Mouse (Mus musculus) forebrain, embryonic 14.5 days (tissue): ENCODE results near the gene Gm10912. TPM values are rescaled to one million over a fixed set of nuclear protein-coding genes. Genes with fewer than 3 reads are reported as not detected.
A peak's percentile ranks its signal among the peaks of the same experiment; 100 is the strongest.
"Not testable (repeated sequence)": the region's sequence is repeated elsewhere in the genome, so short reads cannot be mapped to it uniquely, and the experiment has no call there.

Experiments
- ATAC-seq: fragments of 200-750 bp; cut with Nextera tagmentation; 2 replicates; pipeline ENCODE4 v1.8.0; 2017; ENCODE audit warnings: mild to moderate bottlenecking, moderate library complexity
- DNase-seq: peaks from one replicate; pipeline ENCODE4 v3.0.0-alpha.2; 2015; ENCODE audit warnings: low spot score
- H3K27ac ChIP-seq: fragments of 300-500 bp; sonication (generic); 2 replicates; pipeline ENCODE4 v1.5.1; 2014; ENCODE audit warnings: low read depth, mild to moderate bottlenecking, control low read depth, low read length, moderate library complexity
- H3K27me3 ChIP-seq: fragments of 300-500 bp; sonication (generic); replicated peaks from 2 replicates; pipeline ENCODE4 v1.6.1; 2014; ENCODE audit warnings: low read length, control low read depth, mixed read lengths; ENCODE audit not compliant: control insufficient read depth, insufficient read depth
- H3K36me3 ChIP-seq: fragments of 300-500 bp; sonication (generic); 2 replicates; pipeline ENCODE4 v1.6.1; 2014; ENCODE audit warnings: low read length, control low read depth; ENCODE audit not compliant: control insufficient read depth, insufficient read depth
- H3K4me1 ChIP-seq: fragments of 300-500 bp; sonication (generic); 2 replicates; pipeline ENCODE4 v1.6.1; 2014; ENCODE audit warnings: antibody characterized with exemption, low read length, control low read depth; ENCODE audit not compliant: control insufficient read depth, insufficient read depth
- H3K4me2 ChIP-seq: fragments of 300-500 bp; sonication (generic); 2 replicates; pipeline ENCODE4 v1.6.1; 2014; ENCODE audit warnings: mild to moderate bottlenecking, control low read depth, low read length
- H3K4me3 ChIP-seq: fragments of 300-500 bp; sonication (generic); 2 replicates; pipeline ENCODE4 v1.5.1; 2014; ENCODE audit warnings: low read depth, low read length, control low read depth
- H3K9ac ChIP-seq: fragments of 300-500 bp; sonication (generic); 2 replicates; pipeline ENCODE4 v1.6.1; 2014; ENCODE audit warnings: mild to moderate bottlenecking, low read length, control low read depth, moderate library complexity
- H3K9me3 ChIP-seq: fragments of 300-500 bp; sonication (generic); replicated peaks from 2 replicates; pipeline ENCODE4 v1.6.1; 2016; ENCODE audit warnings: low read length, control low read depth, mixed read lengths; ENCODE audit not compliant: control insufficient read depth
- WGBS: fragments of 180-500 bp; shearing (Covaris S2); extraction: QIAGEN DNeasy Blood & Tissue Kit; methylation state at CpG from one replicate; pipeline ENCODE4 v1.1.7; 2014; 5-methylcytosine and 5-hydroxymethylcytosine counted together
- polyA plus RNA-seq: library from polyadenylated mRNA; unstranded; fragments of >200 nt; fragmentation: Nextera tagmentation; extraction: Ambion mirVana; gene quantifications from 2 replicates; pipeline ENCODE4 v1.2.1, GENCODE M21; 2014

Gm10912 gene
- polyA plus RNA-seq, 1 experiment from 2014 or later: not detected

- no peak overlapping the region for H3K4me3 ChIP-seq
- no peak overlapping the region for H3K9ac ChIP-seq
- ATAC-seq (no peak), DNase-seq (no peak)
- no peaks in the 10 kb centered on the region for H3K27me3 ChIP-seq
- H3K4me1 ChIP-seq: no peaks in the 10 kb centered on the region
- no peak overlapping the region for H3K27ac ChIP-seq
- 92% methylated on average over 4 of the region's 4 CpGs for WGBS
- H3K4me2 ChIP-seq: no peak overlapping the region
- no peaks in the 10 kb centered on the region for H3K9me3 ChIP-seq
- peaks cover 27% of the 10 kb centered on the region for H3K36me3 ChIP-seq
These were observed 6.7 kb upstream of the Gm10912 start for GRCm38 (mm10) chr2:104058954-104059353.

DNA sequence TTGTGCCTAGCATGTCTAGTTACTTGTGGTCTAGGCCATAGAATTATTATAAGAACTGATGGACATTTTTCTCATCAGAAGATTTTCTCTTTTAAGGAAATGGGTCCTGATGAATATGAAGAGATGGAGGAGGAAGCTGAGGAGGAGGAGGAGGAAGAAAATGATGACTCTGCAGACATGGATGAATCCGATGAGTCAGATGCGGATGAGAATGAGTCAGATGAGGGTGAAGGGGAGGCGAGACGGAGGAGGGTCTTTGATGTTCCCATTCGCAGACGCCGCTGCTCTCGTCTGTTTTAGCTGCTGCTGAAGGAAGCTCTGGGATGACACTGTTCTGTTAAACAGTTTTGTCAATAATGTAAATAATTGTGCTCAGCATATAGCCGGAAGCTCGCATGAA, 5.8 kb upstream of the Gm10912 start:
- H3K27ac ChIP-seq: no peak overlapping the region
- WGBS: 90% methylated on average over 10 of the region's 10 CpGs
- H3K4me3 ChIP-seq: no peak overlapping the region
- peaks cover 21% of the 10 kb centered on the region; the same call in 1 of the 2 replicates for H3K36me3 ChIP-seq
- H3K9me3 ChIP-seq: no peaks in the 10 kb centered on the region
- H3K27me3 ChIP-seq: no peaks in the 10 kb centered on the region
- H3K4me2 ChIP-seq: no peak overlapping the region
- DNase-seq: no peak
- H3K9ac ChIP-seq: no peak overlapping the region
- H3K4me1 ChIP-seq: no peaks in the 10 kb centered on the region
- no peak for ATAC-seq

DNA sequence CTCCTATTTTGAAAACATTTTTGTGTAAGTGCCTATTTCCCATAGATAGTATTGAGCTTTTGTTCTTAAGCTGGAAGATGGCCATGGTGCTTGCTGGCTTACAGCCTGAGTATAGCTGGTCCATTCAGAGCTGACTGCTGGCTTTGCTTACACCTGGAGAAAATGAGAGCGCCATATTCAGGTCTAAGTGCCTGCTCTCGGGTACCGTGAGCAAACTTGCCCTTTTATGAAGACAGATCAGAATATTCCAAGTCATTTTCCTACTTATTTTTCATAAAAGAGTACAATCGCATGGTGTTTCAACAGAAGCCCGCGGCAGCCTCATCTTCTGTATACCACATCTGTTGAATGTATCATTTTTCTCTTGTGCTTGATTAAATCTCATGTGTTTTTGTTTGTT, 4.6 kb upstream of the Gm10912 start:
- WGBS: 95% methylated on average over 6 of the region's 6 CpGs
- H3K4me3 ChIP-seq: no peak overlapping the region
- no peak for DNase-seq
- no peaks in the 10 kb centered on the region for H3K27me3 ChIP-seq
- no peak overlapping the region for H3K4me2 ChIP-seq
- peaks cover 14% of the 10 kb centered on the region; the same call in 1 of the 2 replicates for H3K36me3 ChIP-seq
- H3K4me1 ChIP-seq: no peaks in the 10 kb centered on the region
- H3K9me3 ChIP-seq: no peaks in the 10 kb centered on the region
- no peak for ATAC-seq
- no peak overlapping the region for H3K9ac ChIP-seq
- H3K27ac ChIP-seq: no peak overlapping the region

DNA sequence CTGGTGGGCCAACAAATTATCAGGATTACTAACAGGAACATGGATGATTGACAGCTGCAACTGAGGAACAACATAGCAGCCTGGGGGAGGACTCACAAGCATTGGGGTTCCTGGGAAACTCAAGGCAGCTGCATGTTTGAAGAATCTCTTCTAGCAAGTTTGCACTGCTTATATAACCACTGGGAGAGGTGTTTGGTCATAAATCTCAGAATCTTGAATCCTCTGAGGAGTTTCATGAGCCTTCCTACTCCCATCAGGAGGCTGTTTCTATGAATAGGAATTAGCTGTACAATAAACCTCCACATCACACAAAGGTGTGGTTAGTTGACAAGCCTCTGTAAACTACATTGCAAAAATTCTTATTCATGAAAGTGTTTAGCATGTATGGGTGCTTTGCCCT, 3.0 kb upstream of the Gm10912 start:
- no peak for DNase-seq
- Histone ChIP-seq H3K27ac (no peak overlapping the region), H3K4me1 (no peaks in the 10 kb centered on the region), H3K9ac (no peak overlapping the region), H3K9me3 (no peaks in the 10 kb centered on the region), H3K27me3 (no peaks in the 10 kb centered on the region), H3K36me3 (peaks cover 14% of the 10 kb centered on the region; the same call in 1 of the 2 replicates), H3K4me2 (no peak overlapping the region), H3K4me3 (no peak overlapping the region)
- no peak for ATAC-seq

GRCm38 (mm10) chr2:104064152-104064551, 1.5 kb upstream of the Gm10912 start:
- peaks cover 12% of the 10 kb centered on the region; the same call in 1 of the 2 replicates for H3K36me3 ChIP-seq
- no peaks in the 10 kb centered on the region for H3K4me1 ChIP-seq
- no peak overlapping the region for H3K27ac ChIP-seq
- no peaks in the 10 kb centered on the region for H3K27me3 ChIP-seq
- no peak overlapping the region for H3K4me3 ChIP-seq
- no peaks in the 10 kb centered on the region for H3K9me3 ChIP-seq
- no peak overlapping the region for H3K4me2 ChIP-seq
- DNase-seq (no peak), ATAC-seq (no peak)
- WGBS: 93% methylated on average over 2 of the region's 2 CpGs
- no peak overlapping the region for H3K9ac ChIP-seq

GRCm38 (mm10) chr2:104068450-104068849, 2.8 kb downstream of the Gm10912 start, which contains the start of gene Gm10799:
Gene Gm10799, minus strand, starts transcription at chr2:104068550.
- WGBS: 84% methylated on average over 7 of the region's 7 CpGs
- H3K9ac ChIP-seq, H3K9me3 ChIP-seq, H3K27ac ChIP-seq, H3K4me2 ChIP-seq, H3K27me3 ChIP-seq, H3K4me3 ChIP-seq, DNase-seq, ATAC-seq, H3K36me3 ChIP-seq, H3K4me1 ChIP-seq: not testable (repeated sequence)

- H3K4me2 ChIP-seq: peak within 1 kb of the TSS; percentile 53
- H3K36me3 ChIP-seq: no peaks in the 10 kb centered on the region
- H3K27ac ChIP-seq: no peak within 1 kb of the TSS
- 7% methylated on average over 13 of the region's 13 CpGs for WGBS
- DNase-seq (peak; percentile 56), ATAC-seq (peak; percentile 80)
- H3K4me1 ChIP-seq: no peaks in the 10 kb centered on the region
- no peaks in the 10 kb centered on the region for H3K9me3 ChIP-seq
- peak within 1 kb of the TSS; percentile 26 for H3K4me3 ChIP-seq
- H3K27me3 ChIP-seq: no peaks in the 10 kb centered on the region
- H3K9ac ChIP-seq: peak within 1 kb of the TSS; percentile 43; the same call in 1 of the 2 replicates
These were observed 4.1 kb downstream of the Gm10912 start, which contains the start of gene Cd59b for GRCm38 (mm10) chr2:104069704-104070185. Gene Cd59b, plus strand, starts transcription at chr2:104069849.

DNA sequence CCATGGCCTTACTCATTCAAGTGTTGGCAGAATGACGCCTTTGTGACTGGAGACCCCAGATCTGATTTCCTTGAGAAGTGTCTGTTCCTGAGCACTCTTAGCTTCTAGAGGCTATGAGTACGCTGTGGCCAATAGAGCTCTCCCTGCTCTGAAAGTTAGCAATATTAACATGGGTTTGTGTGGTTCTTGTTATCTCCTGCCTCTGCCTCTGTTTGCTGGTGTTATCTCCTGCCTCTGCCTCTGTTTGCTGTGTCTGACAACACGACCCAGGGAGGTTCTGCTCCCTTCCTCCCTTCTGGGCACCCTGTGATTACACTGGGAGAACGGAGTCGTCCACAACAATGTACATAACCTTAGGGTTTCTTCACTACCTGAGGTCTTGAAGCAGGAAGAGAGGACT, 12.7 kb downstream of the Gm10912 start:
- 81% methylated on average over 5 of the region's 5 CpGs for WGBS
- DNase-seq, ATAC-seq: not testable (repeated sequence)

GRCm38 (mm10) chr2:104081436-104082050, 15.9 kb downstream of the Gm10912 start:
- ATAC-seq, H3K27ac ChIP-seq, H3K9ac ChIP-seq, H3K9me3 ChIP-seq, H3K4me3 ChIP-seq, H3K27me3 ChIP-seq, H3K36me3 ChIP-seq, H3K4me2 ChIP-seq, DNase-seq, H3K4me1 ChIP-seq: not testable (repeated sequence)
- no CpG with 5 or more reads among the region's 1 CpGs for WGBS

More for the DNA sequence above, 12.7 kb downstream of the Gm10912 start:
- H3K9ac ChIP-seq, H3K9me3 ChIP-seq, H3K4me3 ChIP-seq, H3K27ac ChIP-seq, H3K4me1 ChIP-seq, H3K27me3 ChIP-seq, H3K4me2 ChIP-seq, H3K36me3 ChIP-seq: not testable (repeated sequence)
